Mouse (Mus musculus) brain, embryonic 14.5 days (tissue): ENCODE results near the gene Kmt2c.

Experiments
- CTCF ChIP-seq: fragments of 200-500 bp; IDR thresholded peaks from 2 replicates; pipeline ENCODE4 v1.5.1; 2012; ENCODE audit warnings: inconsistent platforms, mild to moderate bottlenecking, moderate library complexity, borderline replicate concordance; ENCODE audit not compliant: insufficient read depth, insufficient read length; ENCODE audit errors: extremely low read depth
- POLR2A ChIP-seq: fragments of 200-500 bp; IDR thresholded peaks from 2 replicates; pipeline ENCODE4 v1.6.1; 2012; ENCODE audit warnings: mild to moderate bottlenecking, inconsistent platforms, borderline replicate concordance; ENCODE audit not compliant: poor library complexity, insufficient read depth, insufficient read length, severe bottlenecking; ENCODE audit errors: extremely low read depth

GRCm38 (mm10) chr5:25498821-25499422 is 339 bp upstream of the Kmt2c start:
- TF ChIP-seq CTCF (no peak), POLR2A (no peak)
